Comparison of ENCODE assay signal across 8 mouse cellular contexts in the genomic region with DNA sequence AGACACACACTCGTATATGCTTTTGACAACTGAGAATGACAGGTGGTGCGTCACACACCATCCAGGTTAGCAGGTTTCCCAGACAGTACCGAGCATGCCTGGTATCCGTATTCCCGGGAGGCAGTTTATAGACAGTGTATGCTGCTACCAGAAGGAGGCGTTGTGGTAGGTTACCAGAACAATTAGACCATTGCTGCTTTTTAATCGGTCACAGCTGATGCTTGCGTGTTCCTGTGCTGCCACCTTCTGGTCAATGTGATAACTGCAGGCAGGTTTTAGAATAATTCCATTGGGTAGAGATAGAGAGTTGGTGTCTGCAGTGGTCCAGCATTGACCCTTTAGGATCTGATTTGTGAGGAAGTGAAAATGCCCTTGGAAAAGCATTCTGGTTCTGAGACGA. TPM values are rescaled to one million over a fixed set of nuclear protein-coding genes. Genes with fewer than 3 reads are reported as not detected.
DNase-seq lines count a peak whose midpoint lies in the region.

No protein-coding gene starts in this region.

- DNase-seq in MN1 (ENCODE audit: low spot score) = peak; percentile 92
- peak; percentile 70 for DNase-seq in brain, embryonic 18.5 days (ENCODE audit: low read depth, low spot score)
- DNase-seq in fibroblast of lung, adult 2 months (ENCODE audit: low read depth) = peak; percentile 40
- DNase-seq in heart, postnatal 25 days (ENCODE audit: low spot score) = peak; percentile 17
- DNase-seq in layer of hippocampus, adult 9-11 months = peak; percentile 89
- peak; percentile 81 for DNase-seq in lung, postnatal 25 days (ENCODE audit: low spot score)
- DNase-seq in right cerebral cortex, adult 18-20 months = peak; percentile 89
- peak; percentile 64 to 66 for DNase-seq in urinary bladder, postnatal 36 days (ENCODE audit: low spot score in 2 of 2)

- intact Hi-C loops in heart, postnatal 25 days (cut with DNase I) = no loop called here

RNA-seq across cellular contexts. Expression of gene Sppl2c, which starts 9.7 kb away (rescaled TPM):
- not detected for total RNA-seq in heart, postnatal 25 days (2021)

RNA-seq across cellular contexts. Expression of gene Mapt, which starts 35.4 kb away (rescaled TPM):
- total RNA-seq in heart, postnatal 25 days (2021) = 10 to 100 TPM; 67.0 to 70.7 TPM

Comparison
In these comparisons a context has a peak if more than half of its experiments do, and no peak if none do; other contexts are left out.
1. Peak in every context shown above with its lines: DNase-seq.
2. DNase-seq: peak in every context shown above with its lines; median percentile 92 in MN1; 89 in layer of hippocampus, adult 9-11 months; 89 in right cerebral cortex, adult 18-20 months; 81 in lung, postnatal 25 days; 70 in brain, embryonic 18.5 days; 65 in urinary bladder, postnatal 36 days; 40 in fibroblast of lung, adult 2 months; 17 in heart, postnatal 25 days.